Mouse (Mus musculus) megakaryocyte, embryonic 14.5 days (primary cell): ENCODE data around the gene Lrrc46.

Experiments used
- FLI1 ChIP-seq: IDR thresholded peaks from 2 replicates; pipeline ENCODE4 v1.6.1; 2012; ENCODE audit warnings: low read length, inconsistent platforms, mixed read lengths
- GATA1 ChIP-seq: IDR thresholded peaks from 3 replicates; pipeline ENCODE4 v1.6.1; 2012; ENCODE audit warnings: mixed read lengths, low read length, inconsistent platforms, borderline replicate concordance

GRCm38 (mm10) chr11:97029686-97030417, 11.4 kb downstream of the Lrrc46 start, which contains the start of gene Scrn2:
- TF ChIP-seq GATA1 (no peak; the same call in 2 of the 3 replicates), FLI1 (no peak)
